Mouse (Mus musculus) C2C12 (cell line): ENCODE measurements at regions not wholly inside any gene's neighbourhood (a gene's known extent, or its start where the extent isn't known, plus 50 kb on each side); places are given as distances from the start of the nearest gene placed in this dataset.

ENCODE experiments used
- CTCF ChIP-seq: IDR thresholded peaks from one replicate; pipeline ENCODE4 v1.5.1; 2011; ENCODE audit not compliant: control insufficient read depth, insufficient read depth, insufficient read length
- FOSL1 ChIP-seq: IDR thresholded peaks from one replicate; pipeline ENCODE4 v1.8.0; 2011; ENCODE audit warnings: mild to moderate bottlenecking, low read length; ENCODE audit not compliant: poor library complexity, insufficient read depth, severe bottlenecking
- MAX ChIP-seq: IDR thresholded peaks from one replicate; pipeline ENCODE4 v1.6.1; 2011; ENCODE audit warnings: mild to moderate bottlenecking, control low read depth
- MYOD1 ChIP-seq: IDR thresholded peaks from one replicate; pipeline ENCODE4 v1.6.1; 2011; ENCODE audit warnings: low read depth; ENCODE audit not compliant: control insufficient read depth, insufficient read length
- USF1 ChIP-seq: IDR thresholded peaks from one replicate; pipeline ENCODE4 v1.6.1; 2011; ENCODE audit warnings: low read depth, mild to moderate bottlenecking, control low read depth, moderate library complexity

GRCm38 (mm10) chr2:137951942-137952341, 304.4 kb upstream of the Btbd3 start:
- TF ChIP-seq CTCF (no peak), MAX (no peak), FOSL1 (no peak), USF1 (no peak), MYOD1 (no peak)
